Mouse (Mus musculus) ES-E14 (cell line): ENCODE measurements around the gene Lenep. TPM values are rescaled to one million over a fixed set of nuclear protein-coding genes. Genes with fewer than 3 reads are reported as not detected.

ENCODE experiments used
- DNase-seq: peaks from one replicate; pipeline ENCODE4 v3.0.0-alpha.2; 2013; ENCODE audit warnings: low read depth, low spot score
- H3K27ac ChIP-seq: 2 replicates; pipeline ENCODE4 v1.5.1; 2012; ENCODE audit warnings: low read depth, mild to moderate bottlenecking, low read length, moderate library complexity, mixed read lengths; ENCODE audit not compliant: poor library complexity, insufficient read depth, severe bottlenecking
- H3K36me3 ChIP-seq: 2 replicates; pipeline ENCODE4 v1.6.1; 2012; ENCODE audit warnings: mild to moderate bottlenecking, low read length, moderate library complexity, mixed read lengths; ENCODE audit not compliant: control insufficient read depth, poor library complexity, insufficient read depth, severe bottlenecking
- H3K4me1 ChIP-seq, 2 experiments: fragments of 150-350 bp in 1 of 2; sonication (generic) in 1 of 2; 2 replicates each; pipeline ENCODE4 v1.6.1; 2012; ENCODE audit warnings: low read length in 2 of 2, mild to moderate bottlenecking in 1 of 2, mixed read lengths in 1 of 2; ENCODE audit not compliant: control insufficient read depth in 2 of 2, insufficient read depth in 2 of 2, poor library complexity in 1 of 2
- H3K4me3 ChIP-seq, 2 experiments: fragments of 150-350 bp in 1 of 2; sonication (generic) in 1 of 2; 2 replicates each; pipeline ENCODE4 v1.5.1; 2012; ENCODE audit warnings: low read length in 2 of 2, low read depth in 1 of 2, mild to moderate bottlenecking in 1 of 2, mixed read lengths in 1 of 2; ENCODE audit not compliant: insufficient read depth in 1 of 2, poor library complexity in 1 of 2, severe bottlenecking in 1 of 2
- H3K9ac ChIP-seq: 2 replicates; pipeline ENCODE4 v1.6.1; 2012; ENCODE audit warnings: low read depth, mild to moderate bottlenecking, low read length, mixed read lengths; ENCODE audit not compliant: poor library complexity, insufficient read depth, severe bottlenecking
- H3K9me3 ChIP-seq: fragments of 150-350 bp; sonication (generic); 2 replicates; pipeline ENCODE4 v1.6.1; 2012; ENCODE audit warnings: low read depth, mild to moderate bottlenecking, low read length; ENCODE audit not compliant: control insufficient read depth, insufficient read depth
- CHD2 ChIP-seq: IDR thresholded peaks from 2 replicates; pipeline ENCODE4 v1.6.1; 2014; ENCODE audit warnings: mild to moderate bottlenecking, low read depth, low read length, inconsistent platforms
- HCFC1 ChIP-seq: IDR thresholded peaks from 2 replicates; pipeline ENCODE4 v1.6.1; 2012; ENCODE audit warnings: low read length, inconsistent platforms, borderline replicate concordance; ENCODE audit not compliant: insufficient read depth
- MAFK ChIP-seq: IDR thresholded peaks from 2 replicates; pipeline ENCODE4 v1.6.1; 2014; ENCODE audit warnings: mild to moderate bottlenecking, low read depth, low read length, inconsistent platforms; ENCODE audit not compliant: insufficient read depth
- ZC3H11A ChIP-seq: IDR thresholded peaks from 2 replicates; pipeline ENCODE4 v1.6.1; 2012; ENCODE audit warnings: low read depth, mild to moderate bottlenecking, inconsistent platforms, low read length, borderline replicate concordance
- ZNF384 ChIP-seq: IDR thresholded peaks from 2 replicates; pipeline ENCODE4 v1.6.1; 2012; ENCODE audit warnings: low read depth, low read length, inconsistent platforms
- in situ Hi-C, 2 experiments: fragments of 600-800 bp; cut with MboI; formaldehyde crosslinking; loops; one replicate each; pipeline ENCODE4 v1.15.1; 2025; ENCODE audit warnings: low sequenced_read_pairs in 2 of 2, inconsistent platforms in 1 of 2; ENCODE audit not compliant: unreplicated experiment in 2 of 2
- total RNA-seq: library from RNA; depleted of rRNA; stranded (reverse); fragments of 300-350 nt; gene quantifications from 2 replicates; pipeline ENCODE4 v1.2.3, GENCODE M21; 2012

Lenep gene
- total RNA-seq, 1 experiment: not detected

- Histone ChIP-seq H3K9ac (no peak overlapping the region), H3K4me1 (peaks cover 18 to 26% of the 10 kb centered on the region in 2 experiments), H3K27ac (no peak overlapping the region), H3K36me3 (peaks cover 37% of the 10 kb centered on the region), H3K4me3 (no peak overlapping the region), H3K9me3 (no peaks in the 10 kb centered on the region)
- TF ChIP-seq MAFK (no peak), CHD2 (no peak), HCFC1 (no peak), ZC3H11A (no peak), ZNF384 (no peak)
- in situ Hi-C loops: no loop called here
- no peak for DNase-seq
Measured at GRCm38 (mm10) chr3:89425141-89425525, 22.5 kb upstream of the Lenep start.

GRCm38 (mm10) chr3:89424416-89425140, 22.0 kb upstream of the Lenep start:
- in situ Hi-C loops: no loop called here
- no peak overlapping the region for H3K27ac ChIP-seq
- no peak overlapping the region for H3K9ac ChIP-seq
- H3K4me1 ChIP-seq: peaks cover 18 to 26% of the 10 kb centered on the region in 2 experiments
- peaks cover 37% of the 10 kb centered on the region for H3K36me3 ChIP-seq
- H3K4me3 ChIP-seq: no peak overlapping the region
- DNase-seq: no peak
- TF ChIP-seq ZNF384 (no peak), HCFC1 (no peak), ZC3H11A (no peak), MAFK (no peak), CHD2 (no peak)
- no peaks in the 10 kb centered on the region for H3K9me3 ChIP-seq

GRCm38 (mm10) chr3:89422556-89423205, 20.1 kb upstream of the Lenep start:
- Histone ChIP-seq H3K36me3 (peaks cover 31% of the 10 kb centered on the region), H3K9me3 (no peaks in the 10 kb centered on the region), H3K4me3 (peak overlapping the region; percentile 65 to 80; a peak in 3 of 4 replicates), H3K9ac (no peak overlapping the region; the same call in 1 of the 2 replicates), H3K4me1 (peaks cover 18 to 26% of the 10 kb centered on the region in 2 experiments), H3K27ac (no peak overlapping the region)
- TF ChIP-seq ZNF384 (no peak), CHD2 (no peak), HCFC1 (no peak), MAFK (no peak)
- DNase-seq: no peak
- in situ Hi-C loops: no loop called here

GRCm38 (mm10) chr3:89421810-89422473, 19.3 kb upstream of the Lenep start:
- Histone ChIP-seq H3K4me1 (peaks cover 20 to 26% of the 10 kb centered on the region in 2 experiments), H3K4me3 (peak overlapping the region; percentile 65 to 80), H3K9ac (peak overlapping the region; percentile 84), H3K27ac (peak overlapping the region; percentile 15; the same call in 1 of the 2 replicates), H3K9me3 (no peaks in the 10 kb centered on the region), H3K36me3 (peaks cover 25% of the 10 kb centered on the region)
- no peak for TF ChIP-seq ZC3H11A
- TF ChIP-seq ZNF384: no peak
- TF ChIP-seq MAFK: no peak
- no peak for TF ChIP-seq HCFC1
- TF ChIP-seq CHD2: no peak
- no peak for DNase-seq
- in situ Hi-C loops: no loop called here
